Mouse (Mus musculus) E14TG2a.4 (cell line): ENCODE data around the gene Zfyve16.

Experiments used
- H3K27me3 ChIP-seq: 2 replicates; pipeline ENCODE4 v1.6.1; 2014; ENCODE audit warnings: low read length, control low read depth; ENCODE audit not compliant: insufficient read depth
- H3K36me3 ChIP-seq: 2 replicates; pipeline ENCODE4 v1.6.1; 2014; ENCODE audit warnings: low read length, control low read depth; ENCODE audit not compliant: insufficient read depth
- H3K4me1 ChIP-seq: replicated peaks from 2 replicates; pipeline ENCODE4 v1.6.1; 2014; ENCODE audit warnings: low read depth, low read length, control low read depth
- H3K4me3 ChIP-seq: replicated peaks from 2 replicates; pipeline ENCODE4 v1.5.1; 2014; ENCODE audit warnings: mild to moderate bottlenecking, low read length
- H3K9me3 ChIP-seq: 2 replicates; pipeline ENCODE4 v1.6.1; 2014; ENCODE audit warnings: low read length, control low read depth
- CTCF ChIP-seq: conservative IDR thresholded peaks from 2 replicates; pipeline ENCODE4 v1.5.1; 2014; ENCODE audit warnings: low read length
- NANOG ChIP-seq: IDR thresholded peaks from 2 replicates; pipeline ENCODE4 v1.6.1; 2014; ENCODE audit warnings: borderline replicate concordance, low read length, mixed read lengths
- POU5F1 ChIP-seq: IDR thresholded peaks from 2 replicates; pipeline ENCODE4 v1.6.1; 2014; ENCODE audit warnings: low read length, borderline replicate concordance

Gene Zfyve16

DNA sequence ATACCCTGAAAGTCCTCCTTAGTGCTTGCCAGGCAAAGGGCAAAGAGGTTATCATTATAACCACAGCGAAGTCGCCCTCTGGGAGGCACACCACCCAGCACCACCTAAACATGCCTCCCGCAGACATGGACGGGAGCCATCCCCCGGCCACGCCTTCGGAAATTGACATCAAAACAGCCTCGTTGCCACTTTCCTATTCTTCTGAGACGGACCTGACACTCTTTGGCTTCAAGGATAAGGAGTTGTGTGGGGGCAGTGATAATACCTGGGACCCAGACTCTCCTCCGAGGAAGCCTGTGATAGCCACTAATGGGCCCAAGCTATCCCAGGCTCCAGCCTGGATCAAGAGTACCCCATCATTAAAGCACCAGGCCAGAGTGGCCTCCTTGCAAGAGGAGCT, 92.0 kb downstream of the Zfyve16 start:
- TF ChIP-seq CTCF (no peak), POU5F1 (no peak), NANOG (no peak)
- no peaks in the 10 kb centered on the region for H3K36me3 ChIP-seq
- H3K9me3 ChIP-seq = no peaks in the 10 kb centered on the region
- no peak overlapping the region for H3K4me3 ChIP-seq
- peaks cover 20% of the 10 kb centered on the region for H3K4me1 ChIP-seq
- peaks cover 19% of the 10 kb centered on the region for H3K27me3 ChIP-seq
